Mouse (Mus musculus) hindbrain, embryonic 12.5 days (tissue): ENCODE measurements around the gene Zfp600. TPM values are rescaled to one million over a fixed set of nuclear protein-coding genes. Genes with fewer than 3 reads are reported as not detected.
"Not testable (repeated sequence)": the region's sequence is repeated elsewhere in the genome, so short reads cannot be mapped to it uniquely, and the experiment has no call there.

ENCODE experiments used
- ATAC-seq: fragments of 200-750 bp; cut with Nextera tagmentation; 2 replicates; pipeline ENCODE4 v1.8.0; 2017; ENCODE audit warnings: moderate TSS enrichment; ENCODE audit not compliant: low FRiP score
- H3K27ac ChIP-seq: fragments of 300-500 bp; sonication (generic); 2 replicates; pipeline ENCODE4 v1.5.1; 2016; ENCODE audit warnings: mild to moderate bottlenecking
- H3K27me3 ChIP-seq: fragments of 300-500 bp; sonication (generic); 2 replicates; pipeline ENCODE4 v1.6.1; 2016; ENCODE audit warnings: mild to moderate bottlenecking
- H3K36me3 ChIP-seq: fragments of 300-500 bp; sonication (generic); 2 replicates; pipeline ENCODE4 v1.6.1; 2016; ENCODE audit warnings: mild to moderate bottlenecking
- H3K4me1 ChIP-seq: fragments of 300-500 bp; sonication (generic); 2 replicates; pipeline ENCODE4 v1.6.1; 2016
- H3K4me2 ChIP-seq: fragments of 300-500 bp; sonication (generic); replicated peaks from 2 replicates; pipeline ENCODE4 v1.6.1; 2016; ENCODE audit warnings: mild to moderate bottlenecking
- H3K4me3 ChIP-seq: fragments of 300-500 bp; sonication (generic); 2 replicates; pipeline ENCODE4 v1.5.1; 2016; ENCODE audit warnings: mild to moderate bottlenecking
- H3K9ac ChIP-seq: fragments of 300-500 bp; sonication (generic); 2 replicates; pipeline ENCODE4 v1.6.1; 2016; ENCODE audit warnings: mild to moderate bottlenecking, moderate library complexity
- H3K9me3 ChIP-seq: fragments of 300-500 bp; sonication (generic); replicated peaks from 2 replicates; pipeline ENCODE4 v1.6.1; 2016; ENCODE audit warnings: mild to moderate bottlenecking
- WGBS: fragments of 180-500 bp; shearing (Covaris S2); methylation state at CpG from one replicate; pipeline ENCODE4 v1.1.7; 2016; 5-methylcytosine and 5-hydroxymethylcytosine counted together
- polyA plus RNA-seq: library from polyadenylated mRNA; unstranded; fragments of >200 nt; fragmentation: Nextera tagmentation; extraction: Ambion mirVana; gene quantifications from 2 replicates; pipeline ENCODE4 v1.2.1, GENCODE M21; 2016

The Zfp600 gene
- polyA plus RNA-seq: 0.06 TPM in 1 of 2 replicates, not detected in the other

- not testable (repeated sequence) for H3K4me3 ChIP-seq, ATAC-seq, H3K36me3 ChIP-seq, H3K4me1 ChIP-seq, H3K9me3 ChIP-seq, H3K4me2 ChIP-seq, H3K27me3 ChIP-seq, H3K27ac ChIP-seq, H3K9ac ChIP-seq
- no CpG with 5 or more reads among the region's 6 CpGs for WGBS
These were observed at the start of gene Zfp600 for GRCm38 (mm10) chr4:146156524-146156923. Gene Zfp600, plus strand, starts transcription at chr4:146156824.

GRCm38 (mm10) chr4:146162893-146163292, 6.3 kb downstream of the Zfp600 start:
- H3K9me3 ChIP-seq, H3K9ac ChIP-seq, H3K36me3 ChIP-seq, H3K4me1 ChIP-seq, H3K4me2 ChIP-seq, H3K27ac ChIP-seq, H3K4me3 ChIP-seq, ATAC-seq, H3K27me3 ChIP-seq: not testable (repeated sequence)
- 76% methylated on average over 4 of the region's 4 CpGs for WGBS

GRCm38 (mm10) chr4:146167202-146167832, 10.7 kb downstream of the Zfp600 start:
- H3K4me1 ChIP-seq, H3K27me3 ChIP-seq, H3K9ac ChIP-seq, H3K36me3 ChIP-seq, H3K4me3 ChIP-seq, H3K27ac ChIP-seq, H3K4me2 ChIP-seq: not testable (repeated sequence)
- peaks cover 13% of the 10 kb centered on the region for H3K9me3 ChIP-seq
- WGBS: 78% methylated on average over 3 of the region's 3 CpGs
- peak; percentile 39; the same call in 1 of the 2 replicates for ATAC-seq

- H3K9ac ChIP-seq, H3K36me3 ChIP-seq, H3K27me3 ChIP-seq, H3K4me1 ChIP-seq, H3K27ac ChIP-seq, H3K4me3 ChIP-seq, H3K4me2 ChIP-seq: not testable (repeated sequence)
- H3K9me3 ChIP-seq: peaks cover 13% of the 10 kb centered on the region
- 86% methylated on average over 10 of the region's 10 CpGs for WGBS
- ATAC-seq: peak; percentile 70
These were observed 11.4 kb downstream of the Zfp600 start for GRCm38 (mm10) chr4:146167879-146168532.

GRCm38 (mm10) chr4:146168730-146169215, 12.1 kb downstream of the Zfp600 start:
- H3K27me3 ChIP-seq, H3K36me3 ChIP-seq, H3K4me1 ChIP-seq, H3K4me3 ChIP-seq, H3K9ac ChIP-seq, H3K4me2 ChIP-seq, H3K27ac ChIP-seq: not testable (repeated sequence)
- ATAC-seq: peak; percentile 79
- peaks cover 18% of the 10 kb centered on the region for H3K9me3 ChIP-seq
- no CpG with 5 or more reads among the region's 2 CpGs for WGBS

GRCm38 (mm10) chr4:146173378-146174226, 17.0 kb downstream of the Zfp600 start:
- not testable (repeated sequence) for H3K9ac ChIP-seq, H3K4me1 ChIP-seq, H3K27ac ChIP-seq, H3K27me3 ChIP-seq, H3K4me2 ChIP-seq, H3K4me3 ChIP-seq, H3K36me3 ChIP-seq
- ATAC-seq: peak; percentile 87
- 62% methylated on average over 4 of the region's 4 CpGs for WGBS
- H3K9me3 ChIP-seq: peaks cover 10% of the 10 kb centered on the region

- not testable (repeated sequence) for H3K4me2 ChIP-seq, H3K4me1 ChIP-seq, H3K4me3 ChIP-seq, H3K27me3 ChIP-seq, H3K27ac ChIP-seq, H3K9me3 ChIP-seq, H3K36me3 ChIP-seq, ATAC-seq, H3K9ac ChIP-seq
- WGBS: 83% methylated on average over 2 of the region's 2 CpGs
These were observed 47.7 kb downstream of the Zfp600 start for GRCm38 (mm10) chr4:146204357-146204756.

GRCm38 (mm10) chr4:146239252-146240244, 82.9 kb downstream of the Zfp600 start:
- H3K36me3 ChIP-seq, H3K27ac ChIP-seq, H3K4me3 ChIP-seq, H3K9ac ChIP-seq, H3K4me2 ChIP-seq, H3K27me3 ChIP-seq, H3K9me3 ChIP-seq, H3K4me1 ChIP-seq: not testable (repeated sequence)
- WGBS: 5% methylated on average over 26 of the region's 113 CpGs
- peak; percentile 89 for ATAC-seq

- not testable (repeated sequence) for H3K27me3 ChIP-seq, H3K27ac ChIP-seq, H3K4me3 ChIP-seq, ATAC-seq, H3K9me3 ChIP-seq, H3K9ac ChIP-seq, H3K4me1 ChIP-seq, H3K36me3 ChIP-seq, H3K4me2 ChIP-seq
- WGBS: 72% methylated on average over 5 of the region's 5 CpGs
These were observed 85.5 kb downstream of the Zfp600 start for GRCm38 (mm10) chr4:146242119-146242518.
